24 mouse cellular contexts compared by ENCODE assay signal in the genomic region with DNA sequence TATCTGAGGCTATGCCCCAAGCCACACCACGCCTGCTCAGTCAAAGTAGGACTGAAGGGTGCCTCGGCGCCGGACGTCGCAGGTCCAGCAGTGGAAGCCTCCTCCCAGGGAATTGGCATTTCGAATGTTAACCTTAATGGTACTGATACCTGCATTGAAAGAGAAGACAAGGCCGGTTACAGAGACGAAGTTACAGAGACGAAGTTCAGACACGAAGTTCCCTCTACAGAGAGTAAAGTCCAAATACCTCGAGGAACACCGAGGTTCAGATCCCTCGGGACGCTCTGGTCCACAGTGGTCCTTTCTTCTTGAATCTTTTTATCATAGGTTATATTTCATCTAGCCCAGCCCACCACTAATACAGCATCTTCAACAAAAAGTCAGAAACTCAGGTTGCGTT. TPM values are rescaled to one million over a fixed set of nuclear protein-coding genes. Genes with fewer than 3 reads are reported as not detected.
DNase-seq lines count a peak whose midpoint lies in the region; ATAC-seq and TF ChIP-seq lines count a peak whose summit lies in the region.
"Had no signal": no experiment of that assay in that cellular context is flagged by ENCODE, and none has a peak within 500 bp of the region (broad histone marks: within the 10 kb centered on the region; RNA-seq: fewer than 3 reads in every experiment).

No protein-coding gene starts in this region.

- intact Hi-C loops in heart, adult 2 months (cut with DNase I), result no loop called here

- H3K27ac ChIP-seq in heart, adult 2 months, result no peak overlapping the region
- no peak overlapping the region for H3K27ac ChIP-seq in kidney, embryonic 14.5 days (ENCODE audit: low read depth, low read length)
- H3K27ac ChIP-seq: embryonic facial prominence, embryonic 10.5 days; embryonic facial prominence, embryonic 12.5 days; forebrain, embryonic 13.5 days; forebrain, embryonic 15.5 days had no signal

- no peaks in the 10 kb centered on the region for H3K27me3 ChIP-seq in heart, adult 2 months (ENCODE audit: control insufficient read depth, insufficient read depth, low read length)
- no peaks in the 10 kb centered on the region for H3K27me3 ChIP-seq in kidney, embryonic 14.5 days (ENCODE audit: control insufficient read depth, insufficient read depth, low read length)
- H3K27me3 ChIP-seq: CH12.LX; embryonic facial prominence, embryonic 12.5 days; forebrain, embryonic 13.5 days; forebrain, embryonic 15.5 days; Patski had no signal

- ATAC-seq in kidney, embryonic 14.5 days (ENCODE audit: low FRiP score, low TSS enrichment), result no peak
- ATAC-seq: activated CD4-positive, CD25-positive, alpha-beta regulatory T cell, adult 4 months; CD4-positive, CD25-positive, alpha-beta regulatory T cell, adult 4 months; forebrain, embryonic 13.5 days; forebrain, embryonic 15.5 days; Patski had no signal

- TF ChIP-seq CTCF in heart, adult 2 months (IDR thresholded peaks at IDR 0.05), result no peak

- no peaks in the 10 kb centered on the region for H3K79me2 ChIP-seq in heart, adult 2 months (replicated peaks; ENCODE audit: control insufficient read depth, insufficient read depth, low read length)

- no peak for TF ChIP-seq EP300 in heart, adult 2 months (IDR thresholded peaks at IDR 0.05; ENCODE audit: insufficient read depth, low read depth, low read length)

- TF ChIP-seq POLR2A in heart, adult 2 months (IDR thresholded peaks at IDR 0.05; ENCODE audit: insufficient read depth, low read depth, low read length), result no peak

- H3K4me1 ChIP-seq in heart, adult 2 months (ENCODE audit: control insufficient read depth, insufficient read depth, low read length), result no peaks in the 10 kb centered on the region; the same call in 1 of the 2 replicates
- no peaks in the 10 kb centered on the region for H3K4me1 ChIP-seq in kidney, embryonic 14.5 days (ENCODE audit: control insufficient read depth, insufficient read depth, low read length)
- H3K4me1 ChIP-seq: embryonic facial prominence, embryonic 10.5 days; embryonic facial prominence, embryonic 12.5 days; forebrain, embryonic 13.5 days; forebrain, embryonic 15.5 days had no signal

- H3K4me2 ChIP-seq in kidney, embryonic 14.5 days (replicated peaks; ENCODE audit: low read depth, low read length), result no peak overlapping the region
- H3K4me2 ChIP-seq: embryonic facial prominence, embryonic 12.5 days; forebrain, embryonic 13.5 days; forebrain, embryonic 15.5 days had no signal

- peak; percentile 54 for DNase-seq in heart, adult 11 months
- no peak for DNase-seq in heart, adult 2 months
- peak; percentile 54 for DNase-seq in kidney, adult 9 months
- no peak for DNase-seq in kidney, postnatal 25 days
- DNase-seq in kidney, postnatal 36 days, result peak; percentile 28 to 40
- DNase-seq: adrenal gland, adult 8-10 months; adrenal gland, postnatal 14 days; adrenal gland, postnatal 36 days; B cell, adult 2 months; cerebellum, adult 11-12 months; cerebellum, adult 2 months; cerebellum, adult 9-10 months; cerebellum, postnatal 10 days; cerebellum, postnatal 25 days had no signal

- WGBS in heart, adult 2 months, result 89% methylated on average over 16 of the region's 16 CpGs
- 92% methylated on average over 16 of the region's 16 CpGs for WGBS in kidney, embryonic 14.5 days

- no peaks in the 10 kb centered on the region for H3K36me3 ChIP-seq in heart, adult 2 months (ENCODE audit: control insufficient read depth, insufficient read depth, low read length)
- no peaks in the 10 kb centered on the region for H3K36me3 ChIP-seq in kidney, embryonic 14.5 days (ENCODE audit: control insufficient read depth, insufficient read depth, low read length)
- H3K36me3 ChIP-seq: embryonic facial prominence, embryonic 10.5 days; embryonic facial prominence, embryonic 12.5 days; forebrain, embryonic 15.5 days; G1E had no signal

- H3K4me3 ChIP-seq in heart, adult 2 months, result no peak overlapping the region
- H3K4me3 ChIP-seq in kidney, embryonic 14.5 days (ENCODE audit: low read length), result no peak overlapping the region
- H3K4me3 ChIP-seq: embryonic facial prominence, embryonic 10.5 days; embryonic facial prominence, embryonic 12.5 days; forebrain, embryonic 13.5 days; forebrain, embryonic 15.5 days had no signal

- H3K9ac ChIP-seq in heart, adult 2 months (ENCODE audit: low read depth, low read length), result no peak overlapping the region
- no peak overlapping the region for H3K9ac ChIP-seq in kidney, embryonic 14.5 days (ENCODE audit: low read depth, low read length)
- H3K9ac ChIP-seq: embryonic facial prominence, embryonic 12.5 days; forebrain, embryonic 13.5 days; forebrain, embryonic 15.5 days had no signal

- H3K9me3 ChIP-seq in kidney, embryonic 14.5 days (ENCODE audit: control insufficient read depth, low read length), result no peaks in the 10 kb centered on the region
- H3K9me3 ChIP-seq: embryonic facial prominence, embryonic 10.5 days; embryonic facial prominence, embryonic 12.5 days; forebrain, embryonic 13.5 days; forebrain, embryonic 15.5 days; G1E had no signal

RNA-seq across cellular contexts. Expression of a gene that starts 15.6 kb away (rescaled TPM):
- total RNA-seq in heart, adult 2 months (2021), result 1 to 10 TPM; 3.1 to 3.3 TPM
- 4.4 and 4.7 TPM in 2 replicates for polyA plus RNA-seq in heart, adult 2 months (2012; rRNA removed)
- 10.0 and 14.5 TPM in 2 replicates for polyA plus RNA-seq in kidney, embryonic 14.5 days (2014; fragmentation: Nextera tagmentation; extraction: Ambion mirVana)
- total RNA-seq: G1E had no signal
- polyA plus RNA-seq: G1E had no signal

RNA-seq across cellular contexts. Expression of a gene that starts 41.3 kb away (rescaled TPM):
- under 1 TPM; 0.36 to 0.44 TPM for total RNA-seq in heart, adult 2 months (2021)
- polyA plus RNA-seq in heart, adult 2 months (2012; rRNA removed), result 0.38 TPM in 1 of 2 replicates, not detected in the other
- not detected in 2 replicates for polyA plus RNA-seq in kidney, embryonic 14.5 days (2014; fragmentation: Nextera tagmentation; extraction: Ambion mirVana)
- total RNA-seq: G1E had no signal
- polyA plus RNA-seq: CD4-positive, CD25-positive, alpha-beta regulatory T cell, adult 4 months; forebrain, embryonic 13.5 days; forebrain, embryonic 15.5 days; G1E had no signal

Comparison
In these comparisons a context has a peak if more than half of its experiments do, and no peak if none do; other contexts are left out.
1. DNase-seq: peak in heart, adult 11 months (single experiment), kidney, adult 9 months (single experiment) and kidney, postnatal 36 days (2 of 2); none in heart, adult 2 months (0 of 2) and kidney, postnatal 25 days (0 of 2).